Mouse (Mus musculus) left cerebral cortex, postnatal 14 days (tissue): ENCODE results near the gene Pcgf6. TPM values are rescaled to one million over a fixed set of nuclear protein-coding genes. Genes with fewer than 3 reads are reported as not detected.
"Not testable (repeated sequence)": the region's sequence is repeated elsewhere in the genome, so short reads cannot be mapped to it uniquely, and the experiment has no call there.

ENCODE experiments used
- DNase-seq, 2 experiments: peaks; one replicate each; pipeline ENCODE4 v3.0.0; 2021 to 2022; ENCODE audit warnings: low spot score in 2 of 2, mixed read lengths in 1 of 2
- intact Hi-C: fragments of 180-260 bp; cut with DNase I; formaldehyde crosslinking; loops from one replicate; pipeline ENCODE4 v1.15.1; 2025
- total RNA-seq, 2 experiments: library from RNA; stranded (reverse); gene quantifications; 2 replicates each; pipeline ENCODE4 v1.2.3; 2021

The Pcgf6 gene
- total RNA-seq, 2 experiments from 2014 or later: 15.6 TPM

DNA sequence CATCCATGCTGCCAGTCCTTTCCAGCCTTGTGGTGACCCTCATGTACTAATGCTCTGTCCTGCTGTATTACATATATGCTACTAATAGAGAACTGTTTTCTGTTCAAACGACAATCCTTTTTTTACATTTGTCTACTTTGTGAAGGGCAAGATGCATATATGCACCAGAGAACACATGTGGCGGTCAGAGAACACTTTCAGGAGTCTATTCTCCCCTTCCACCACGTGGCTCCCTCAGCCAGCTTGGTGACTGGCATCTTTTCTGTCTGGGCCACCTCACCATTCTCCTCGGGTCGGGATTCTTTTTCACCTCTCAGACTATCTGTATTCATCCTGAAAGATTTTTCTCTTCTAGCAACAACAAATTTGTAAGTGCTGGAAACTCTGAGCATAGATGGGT lies 44.8 kb downstream of the Pcgf6 start:
- intact Hi-C loops: no loop called here
- no peak for DNase-seq

DNA sequence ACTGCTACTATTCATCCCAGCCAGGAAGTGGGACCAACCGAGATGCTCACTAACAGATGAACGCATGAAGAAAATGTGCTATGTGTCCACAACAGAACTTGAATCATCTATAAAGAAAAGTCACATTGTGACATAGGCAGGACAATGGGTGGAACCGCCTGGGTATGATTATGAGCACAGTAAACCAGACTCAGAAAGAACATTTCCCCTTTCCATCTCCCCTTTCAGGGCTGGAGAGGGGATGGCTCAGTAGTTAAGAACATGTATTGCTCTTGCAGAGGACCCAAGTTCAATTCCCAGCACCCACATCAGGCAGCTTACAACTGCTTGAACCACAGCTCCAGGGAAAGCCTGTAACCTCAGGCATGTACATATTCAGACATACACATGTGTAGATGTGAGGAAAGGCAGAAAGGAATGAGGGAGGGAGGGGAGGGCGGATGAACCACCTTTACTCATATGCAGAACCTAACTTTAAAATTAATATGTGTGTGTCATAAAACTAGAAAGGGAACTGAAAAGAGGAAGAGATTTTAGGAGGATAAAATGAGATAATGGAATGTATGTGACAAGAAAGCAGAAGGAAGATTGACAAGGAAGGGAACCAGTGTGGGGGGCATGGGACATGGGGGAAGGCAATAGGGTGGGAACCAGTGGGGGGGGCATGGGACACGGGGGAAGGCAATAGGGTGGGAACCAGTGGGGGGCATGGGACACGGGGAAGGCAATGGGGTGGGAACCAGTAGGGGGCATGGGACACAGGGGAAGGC lies 46.8 kb downstream of the Pcgf6 start:
- intact Hi-C loops: no loop called here
- DNase-seq: no peak

DNA sequence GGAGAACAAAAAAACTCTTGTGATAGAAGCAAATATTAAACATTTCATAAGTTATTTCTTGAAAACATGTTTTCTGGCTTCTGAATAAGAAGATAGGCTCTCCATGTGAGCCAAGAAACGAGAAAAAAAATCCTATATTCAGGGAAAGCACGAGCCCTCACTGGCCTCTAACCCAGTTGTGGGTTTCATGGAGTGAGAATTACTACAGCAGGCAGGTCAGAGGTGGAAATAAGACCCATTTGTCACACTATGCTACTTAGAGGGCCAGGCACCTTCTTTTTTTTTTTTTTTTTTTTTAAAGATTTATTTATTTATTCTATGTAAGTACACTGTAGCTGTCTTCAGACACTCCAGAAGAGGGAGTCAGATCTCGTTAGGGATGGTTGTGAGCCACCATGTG lies 50.3 kb downstream of the Pcgf6 start:
- intact Hi-C loops, DNase-seq: not testable (repeated sequence)

DNA sequence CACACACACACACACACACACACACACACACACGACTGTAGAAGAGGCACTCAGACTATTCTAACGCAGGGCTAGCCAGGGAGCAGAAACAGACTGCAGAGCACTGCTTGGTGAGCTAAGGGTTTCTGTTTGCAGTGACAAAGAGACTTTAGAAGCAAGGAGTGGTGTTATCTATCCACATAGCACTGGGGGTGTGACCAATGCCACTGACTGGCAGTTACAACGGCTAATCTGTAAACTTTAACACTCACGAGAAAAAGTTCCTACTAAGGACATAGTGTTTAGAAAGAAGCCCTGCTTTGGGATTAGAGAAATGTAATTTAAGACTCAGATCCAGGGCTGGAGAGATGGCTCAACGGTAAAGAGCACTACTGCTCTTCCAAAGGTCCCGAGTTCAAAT lies 51.0 kb downstream of the Pcgf6 start:
- intact Hi-C loops: no loop called here
- no peak for DNase-seq

DNA sequence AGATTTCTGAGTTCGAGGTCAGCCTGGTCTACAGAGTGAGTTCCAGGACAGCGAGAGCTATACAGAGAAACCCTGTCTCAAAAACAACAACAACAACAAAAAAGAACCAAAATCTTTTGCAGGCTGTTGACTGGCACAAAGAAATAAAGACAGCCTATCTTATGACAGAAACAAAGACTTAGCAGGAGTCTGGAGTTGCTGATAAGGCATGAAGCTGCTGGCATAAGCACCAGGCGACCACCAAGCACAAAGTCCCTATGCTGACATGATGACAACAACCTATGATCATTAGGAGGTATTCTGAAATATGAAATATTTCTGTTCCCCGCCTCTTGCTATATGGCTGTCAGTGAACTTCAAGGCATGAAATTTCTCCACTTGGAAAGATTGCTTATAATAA lies 51.8 kb downstream of the Pcgf6 start:
- intact Hi-C loops: no loop called here
- DNase-seq: no peak

DNA sequence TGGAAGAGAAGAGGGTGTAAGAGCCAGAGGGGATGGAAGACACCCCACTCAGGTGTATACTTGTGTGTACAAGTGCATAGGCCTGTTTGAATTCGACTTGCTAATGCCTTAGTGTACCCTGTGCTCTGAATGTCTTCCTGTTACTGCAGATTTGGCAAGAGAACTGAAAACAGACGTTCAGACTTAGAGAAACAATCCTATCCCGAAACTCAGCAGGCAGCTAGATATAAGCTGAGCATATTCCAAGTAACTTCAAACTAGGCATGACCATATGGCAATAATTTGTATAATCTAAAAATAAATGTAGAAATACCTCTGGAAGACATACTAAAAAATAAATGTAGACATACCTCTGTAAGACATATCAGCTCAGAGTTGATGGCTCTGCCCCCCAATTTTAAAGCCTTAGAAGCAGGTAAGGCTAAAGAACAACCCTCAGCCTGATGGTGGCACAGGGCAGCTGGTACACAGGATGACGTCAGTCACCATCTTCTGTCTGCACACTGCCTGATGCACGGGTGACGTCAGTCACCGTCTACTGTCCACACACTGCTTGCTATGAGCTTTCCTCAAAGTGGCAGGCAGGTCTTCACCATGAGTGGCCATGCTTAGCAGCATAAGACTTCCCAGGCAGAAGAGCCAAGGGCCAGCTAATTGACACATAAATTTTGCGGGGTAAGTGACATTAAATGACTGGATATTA lies 52.4 kb downstream of the Pcgf6 start:
- DNase-seq: no peak
- intact Hi-C loops: no loop called here

DNA sequence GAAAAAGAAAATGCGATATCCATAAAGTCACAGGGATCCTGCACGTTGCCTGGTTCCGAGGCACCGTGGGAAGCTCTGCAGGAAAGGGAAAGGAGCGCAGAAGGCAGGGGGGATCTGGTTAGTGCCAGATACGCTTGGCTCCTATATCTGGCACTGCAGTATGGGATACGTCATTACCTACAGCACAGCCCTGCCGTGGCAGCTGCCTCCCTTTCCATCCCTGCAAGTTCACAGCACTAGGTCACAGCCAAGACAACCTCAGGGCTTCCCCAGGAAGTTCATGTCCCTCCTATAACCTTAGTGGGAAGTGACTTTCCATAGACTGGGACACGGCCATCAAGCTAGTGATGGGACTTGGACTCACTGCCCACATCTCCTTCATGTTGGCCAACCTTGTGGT lies 54.6 kb downstream of the Pcgf6 start:
- intact Hi-C loops: no loop called here
- DNase-seq: no peak

DNA sequence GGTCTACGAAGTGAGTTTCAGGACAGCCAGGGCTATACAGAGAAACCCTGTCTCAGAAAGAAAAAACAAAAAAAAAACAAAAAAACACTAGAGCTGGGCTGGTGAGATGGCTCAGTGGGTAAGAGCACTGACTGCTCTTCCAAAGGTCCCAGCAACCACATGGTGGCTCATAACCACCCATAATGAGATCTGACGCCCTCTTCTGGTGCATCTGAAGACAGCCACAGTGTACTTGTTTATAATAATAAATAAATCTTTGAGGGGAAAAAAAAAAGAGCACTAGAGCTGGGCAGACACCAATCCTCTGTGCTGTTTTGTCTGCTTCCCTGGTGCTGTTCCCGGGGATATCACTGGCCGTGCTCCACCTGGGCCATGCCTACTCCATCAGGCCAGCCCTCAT lies 58.4 kb downstream of the Pcgf6 start:
- intact Hi-C loops: loop anchor here (5.0 kb wide), 1 partner anchor 230 kb away; the partner anchor contains the start of gene Cnnm2
- not testable (repeated sequence) for DNase-seq

DNA sequence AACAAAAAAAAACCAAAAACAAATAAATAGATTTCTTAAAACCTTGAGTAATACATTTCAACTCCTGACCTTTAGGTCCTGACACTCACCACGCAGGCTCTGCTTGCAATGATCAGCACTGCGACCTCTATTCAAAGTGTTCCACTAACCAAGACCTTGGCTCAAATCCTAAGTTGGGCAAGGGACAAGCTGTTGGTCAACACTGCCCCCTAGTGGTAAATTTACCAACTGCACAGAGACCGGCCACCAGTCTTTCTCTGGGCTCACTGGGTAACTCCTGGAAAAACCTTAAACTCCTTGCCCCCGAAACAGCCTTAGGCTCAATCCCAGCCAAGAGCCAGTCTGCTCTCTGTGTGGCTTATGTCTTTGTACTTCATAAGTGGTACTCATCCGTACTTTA lies 59.6 kb downstream of the Pcgf6 start:
- DNase-seq: peak; percentile 76 to 86
- intact Hi-C loops: loop anchor here (2.0 to 5.0 kb wide), 2 partner anchors 114 to 229 kb away; partner anchors contain the start of gene Cnnm2

DNA sequence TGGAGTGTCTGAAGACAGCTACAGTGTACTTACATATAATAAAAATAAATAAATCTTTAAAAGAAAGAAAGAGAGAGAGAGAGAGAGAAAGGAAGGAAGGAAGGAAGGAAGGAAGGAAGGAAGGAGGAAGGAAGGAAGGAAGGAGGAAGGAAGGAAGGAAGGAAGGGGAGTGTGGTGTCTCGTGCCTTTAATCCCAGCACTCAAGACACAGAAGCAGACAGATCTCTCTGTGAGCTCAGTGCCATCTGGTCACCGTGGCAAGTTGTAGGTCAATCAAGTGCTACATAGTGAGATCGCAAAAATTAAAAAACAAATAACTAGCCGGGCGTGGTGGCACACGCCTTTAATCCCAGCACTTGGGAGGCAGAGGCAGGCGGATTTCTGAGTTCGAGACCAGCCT lies 60.1 kb downstream of the Pcgf6 start:
- not testable (repeated sequence) for DNase-seq
- intact Hi-C loops: loop anchor here (2.0 to 5.0 kb wide), 2 partner anchors 114 to 228 kb away; partner anchors contain the start of gene Cnnm2

DNA sequence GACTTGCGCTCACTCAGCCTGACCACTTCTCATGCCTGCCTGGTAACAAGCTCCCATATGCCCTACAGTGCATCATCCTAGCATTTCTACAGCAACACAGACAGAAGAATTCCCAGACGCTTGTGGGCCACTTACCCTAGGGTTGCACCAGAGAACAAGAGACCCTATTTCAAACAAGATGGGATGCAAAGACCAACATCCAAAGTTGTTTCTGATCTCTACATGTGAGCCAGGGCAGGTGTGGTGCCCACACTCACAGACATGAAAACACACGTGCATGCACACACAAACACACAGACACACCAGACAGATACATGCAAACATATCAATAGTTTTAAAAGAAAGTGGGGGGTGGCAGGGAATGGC lies 60.6 kb downstream of the Pcgf6 start:
- intact Hi-C loops: loop anchor here (2.0 to 5.0 kb wide), 2 partner anchors 113 to 228 kb away; partner anchors contain the start of gene Cnnm2
- DNase-seq: no peak

DNA sequence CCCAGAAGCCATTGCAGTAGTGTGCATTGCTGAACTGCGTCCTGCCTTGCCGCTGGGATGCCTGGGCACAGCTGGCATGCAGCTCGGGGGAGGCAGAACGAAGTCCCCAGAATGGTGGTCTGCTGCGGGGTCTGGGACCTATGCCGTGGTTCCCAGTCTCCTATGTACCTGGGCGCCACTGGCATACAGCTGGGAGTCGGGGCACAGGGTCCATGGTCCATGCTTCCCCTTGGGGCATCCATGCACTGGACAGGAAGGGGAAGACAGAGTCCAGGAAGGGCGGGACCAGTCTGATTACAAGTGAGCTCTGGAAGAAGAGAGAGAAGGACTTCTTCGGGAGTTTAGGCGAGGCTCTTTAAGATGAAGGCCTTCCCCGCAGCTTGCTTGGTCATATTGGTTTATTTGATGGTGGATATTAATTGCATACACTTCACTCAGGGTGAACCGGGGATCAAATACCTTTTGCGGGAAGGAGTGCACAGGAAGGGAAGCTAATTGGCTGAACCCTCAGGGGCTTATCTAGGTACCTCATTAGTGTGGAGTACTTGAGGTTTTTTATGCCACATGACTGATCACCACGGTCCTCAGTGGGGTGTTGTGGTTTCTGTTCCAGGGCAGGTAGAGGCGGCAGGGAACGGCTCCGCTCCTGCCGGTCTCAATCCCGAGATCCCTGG lies 61.1 kb downstream of the Pcgf6 start:
- intact Hi-C loops: loop anchor here (2.0 to 5.0 kb wide), 2 partner anchors 113 to 227 kb away; partner anchors contain the start of gene Cnnm2
- no peak for DNase-seq

DNA sequence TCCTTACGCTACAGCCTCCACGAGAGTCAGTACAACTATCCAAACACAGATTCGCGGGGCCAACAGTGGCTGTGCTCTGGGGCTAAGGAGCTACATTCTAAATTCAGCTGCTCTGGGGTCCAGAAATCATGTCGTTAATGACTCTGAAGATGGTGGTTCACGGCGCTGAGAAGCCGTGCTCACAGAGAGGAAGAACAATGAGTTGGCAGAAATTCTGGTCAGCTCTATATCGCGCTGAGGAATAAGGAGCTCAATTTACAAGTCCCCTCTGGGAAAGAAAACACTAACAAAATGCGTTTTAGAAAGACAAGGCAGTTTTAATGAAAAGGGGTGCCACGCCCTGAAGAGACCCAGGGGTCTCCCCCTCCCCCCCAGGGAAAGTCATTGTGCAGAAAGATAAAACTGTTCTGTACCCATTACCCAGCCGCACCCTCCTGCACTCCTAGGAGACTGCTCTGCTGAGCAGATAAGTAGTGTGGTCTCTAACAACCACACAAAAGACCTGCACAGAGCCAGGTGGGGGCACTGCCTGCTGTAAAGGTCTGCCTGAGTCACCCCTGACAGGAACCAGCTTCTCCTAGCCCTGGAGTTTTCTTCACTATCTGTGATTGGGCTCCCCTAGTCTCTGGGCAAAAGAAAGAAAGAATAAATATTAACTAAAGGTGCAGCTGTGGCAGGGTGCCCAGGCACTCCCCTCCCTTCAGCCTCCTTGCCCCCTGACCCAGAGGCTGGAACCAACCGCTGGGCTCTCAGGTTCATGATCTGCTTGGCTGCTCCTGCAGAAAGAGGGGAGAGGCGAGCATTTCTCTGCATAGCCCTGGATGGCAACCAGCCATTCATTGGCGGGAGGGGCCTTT lies 62.2 kb downstream of the Pcgf6 start:
- intact Hi-C loops: no loop called here
- DNase-seq: no peak

DNA sequence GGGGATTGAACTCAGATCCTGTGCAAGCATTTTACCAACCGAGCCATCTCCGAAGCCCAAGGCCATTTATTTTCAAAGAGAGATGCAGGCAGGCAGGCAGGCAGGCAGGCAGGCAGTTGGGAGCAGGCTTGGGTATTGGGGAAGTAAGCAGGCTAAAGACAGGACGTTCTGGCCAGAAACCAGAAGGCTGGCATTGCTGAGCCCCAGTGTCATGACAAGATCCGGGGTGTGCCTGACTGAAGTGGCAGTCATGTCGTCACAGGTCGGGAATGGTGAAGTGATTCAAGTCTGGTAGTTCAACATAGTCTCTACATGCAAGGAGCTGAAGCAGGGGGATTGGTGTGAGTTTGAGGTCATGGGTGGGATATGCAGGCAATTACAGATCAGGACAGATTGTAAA lies 63.1 kb downstream of the Pcgf6 start:
- intact Hi-C loops: no loop called here
- DNase-seq: no peak

DNA sequence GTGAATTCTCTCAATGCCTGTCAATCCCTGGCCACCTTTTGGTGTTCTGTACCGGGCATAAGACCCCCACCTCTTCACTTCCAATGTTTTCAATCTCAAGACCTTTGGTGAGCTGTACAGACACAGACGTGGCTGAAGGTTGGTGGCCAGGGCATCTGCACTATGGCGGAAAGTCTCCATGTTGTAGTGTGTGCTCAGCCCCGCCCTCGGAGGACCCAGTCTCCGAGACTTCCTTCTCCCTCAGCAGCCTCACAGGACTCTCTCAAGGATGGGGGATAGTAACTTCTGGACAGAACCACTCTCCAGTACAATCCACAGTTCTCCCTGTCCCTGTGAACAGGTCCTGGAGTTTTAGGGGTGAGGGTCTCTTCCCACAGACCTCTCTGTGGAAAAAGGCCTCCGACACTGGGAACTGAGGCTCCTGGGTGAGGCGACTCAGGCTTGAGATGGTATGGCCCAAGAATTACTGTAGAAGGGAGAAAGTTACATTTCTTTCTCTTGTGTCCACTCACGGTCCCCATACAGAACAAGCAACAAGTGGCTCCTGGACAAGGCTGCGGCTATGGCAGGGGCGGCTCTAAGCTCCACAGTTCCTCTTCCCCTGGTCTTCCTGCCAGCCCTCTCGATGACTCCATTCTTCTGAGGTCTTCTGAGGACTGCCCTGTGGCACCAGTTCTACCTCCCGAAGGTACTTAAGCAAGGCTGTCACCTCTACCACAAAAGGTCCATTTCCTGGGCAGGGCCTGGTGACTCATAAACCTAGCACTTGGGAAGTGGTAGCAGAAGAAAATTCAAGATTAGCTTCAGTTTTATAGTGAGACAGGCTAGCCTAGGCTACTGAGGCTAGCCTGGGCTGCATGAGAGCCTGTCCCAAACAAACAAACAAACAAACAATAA lies 65.7 kb downstream of the Pcgf6 start:
- no peak for DNase-seq
- intact Hi-C loops: no loop called here

DNA sequence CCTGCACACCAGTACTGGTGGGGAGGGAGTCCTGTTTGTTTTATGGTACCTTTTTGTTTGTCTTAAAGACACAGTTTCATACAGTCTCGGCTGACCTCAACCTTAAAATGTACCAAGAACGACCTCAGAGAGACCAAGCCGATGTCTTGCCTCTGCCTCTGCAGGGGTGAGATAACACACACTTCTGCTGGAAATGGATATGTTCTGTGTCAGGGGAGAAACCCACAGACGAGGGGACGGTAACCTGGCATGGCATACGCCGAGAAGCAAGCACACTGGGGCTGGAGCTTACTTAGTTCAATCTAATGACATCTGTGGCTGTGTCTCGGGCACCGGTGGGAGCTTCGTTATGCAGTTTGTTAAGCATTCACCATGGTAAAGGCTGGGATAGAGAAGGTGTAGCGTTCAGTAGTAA lies 66.7 kb downstream of the Pcgf6 start:
- intact Hi-C loops: no loop called here
- DNase-seq: no peak
